Mouse (Mus musculus) MEL (cell line): ENCODE measurements around the gene Slc22a23. TPM values are rescaled to one million over a fixed set of nuclear protein-coding genes. Genes with fewer than 3 reads are reported as not detected.

Source experiments
- DNase-seq: peaks from one replicate; pipeline ENCODE4 v3.0.0; 2011; ENCODE audit warnings: low read depth, low spot score
- H3K27ac ChIP-seq: 2 replicates; pipeline ENCODE4 v1.5.1; 2012; ENCODE audit warnings: low read depth, mild to moderate bottlenecking, control low read depth, low read length, moderate library complexity; ENCODE audit not compliant: control insufficient read depth
- H3K27me3 ChIP-seq, 2 experiments: fragments of 150-350 bp in 1 of 2; sonication (generic) in 1 of 2; 2 replicates each; pipeline ENCODE4 v1.6.1; 2012; ENCODE audit warnings: low read length in 2 of 2, mild to moderate bottlenecking in 2 of 2, improper control_type of control experiment in 1 of 2, moderate library complexity in 1 of 2; ENCODE audit not compliant: insufficient read depth in 2 of 2, control insufficient read depth in 1 of 2
- H3K36me3 ChIP-seq, 2 experiments: 2 replicates each; pipeline ENCODE4 v1.6.1; 2012 to 2014; ENCODE audit warnings: low read length in 2 of 2, improper control_type of control experiment in 1 of 2, inconsistent platforms in 1 of 2, mild to moderate bottlenecking in 1 of 2; ENCODE audit not compliant: insufficient read depth in 2 of 2, control insufficient read depth in 1 of 2
- H3K4me1 ChIP-seq, 2 experiments: fragments of 150-350 bp in 1 of 2; sonication (generic) in 1 of 2; 2 replicates each; pipeline ENCODE4 v1.6.1; 2012; ENCODE audit warnings: low read length in 2 of 2, improper control_type of control experiment in 1 of 2, mild to moderate bottlenecking in 1 of 2; ENCODE audit not compliant: insufficient read depth in 2 of 2, control insufficient read depth in 1 of 2
- H3K4me3 ChIP-seq, 2 experiments: fragments of 150-350 bp in 1 of 2; sonication (generic) in 1 of 2; 2 replicates each; pipeline ENCODE4 v1.5.1; 2012; ENCODE audit warnings: low read depth in 2 of 2, low read length in 2 of 2, mild to moderate bottlenecking in 2 of 2, moderate library complexity in 2 of 2, control low read depth in 1 of 2, improper control_type of control experiment in 1 of 2; ENCODE audit not compliant: control insufficient read depth in 1 of 2, insufficient read depth in 1 of 2
- H3K79me2 ChIP-seq: 2 replicates; pipeline ENCODE4 v1.6.1; 2012; ENCODE audit warnings: mild to moderate bottlenecking, low read length, moderate library complexity; ENCODE audit not compliant: control insufficient read depth, poor library complexity, insufficient read depth
- H3K9ac ChIP-seq: 2 replicates; pipeline ENCODE4 v1.6.1; 2012; ENCODE audit warnings: low read depth, mild to moderate bottlenecking, control low read depth, low read length, moderate library complexity; ENCODE audit not compliant: control insufficient read depth, poor library complexity, severe bottlenecking
- H3K9me3 ChIP-seq: fragments of 150-350 bp; sonication (generic); replicated peaks from 2 replicates; pipeline ENCODE4 v1.6.1; 2012; ENCODE audit warnings: mild to moderate bottlenecking, low read length, improper control_type of control experiment, moderate library complexity; ENCODE audit not compliant: insufficient read depth
- CHD1 ChIP-seq: IDR thresholded peaks from 2 replicates; pipeline ENCODE4 v1.6.1; 2012; ENCODE audit warnings: low read depth, mild to moderate bottlenecking, inconsistent platforms, low read length, improper control_type of control experiment
- CHD2 ChIP-seq: IDR thresholded peaks from 2 replicates; pipeline ENCODE4 v1.6.1; 2011; ENCODE audit warnings: low read length, improper control_type of control experiment
- MAX ChIP-seq: IDR thresholded peaks from 2 replicates; pipeline ENCODE4 v1.6.1; 2011; ENCODE audit warnings: low read length, improper control_type of control experiment
- MXI1 ChIP-seq: IDR thresholded peaks from 2 replicates; pipeline ENCODE4 v1.6.1; 2011; ENCODE audit warnings: mild to moderate bottlenecking, low read depth, low read length, improper control_type of control experiment
- NELFE ChIP-seq: IDR thresholded peaks from 2 replicates; pipeline ENCODE4 v1.6.1; 2011; ENCODE audit warnings: low read depth, low read length, improper control_type of control experiment
- NRF1 ChIP-seq: IDR thresholded peaks from 2 replicates; pipeline ENCODE4 v1.6.1; 2014; ENCODE audit warnings: low read depth, mild to moderate bottlenecking, inconsistent platforms, low read length, improper control_type of control experiment, moderate library complexity; ENCODE audit not compliant: poor library complexity, insufficient read depth, severe bottlenecking
- POLR2A ChIP-seq, 2 experiments: IDR thresholded peaks; 2 replicates each; pipeline ENCODE4 v1.6.1; 2011 to 2012; ENCODE audit warnings: low read length in 2 of 2, mild to moderate bottlenecking in 2 of 2, control low read depth in 1 of 2, improper control_type of control experiment in 1 of 2, low read depth in 1 of 2, moderate library complexity in 1 of 2; ENCODE audit not compliant: control insufficient read depth in 1 of 2, insufficient read depth in 1 of 2, poor library complexity in 1 of 2
- POLR2AphosphoS2 ChIP-seq: IDR thresholded peaks from 2 replicates; pipeline ENCODE4 v1.6.1; 2011; ENCODE audit warnings: low read length, improper control_type of control experiment
- SIN3A ChIP-seq: IDR thresholded peaks from 2 replicates; pipeline ENCODE4 v1.6.1; 2012; ENCODE audit warnings: low read length, improper control_type of control experiment, inconsistent platforms
- TBP ChIP-seq: IDR thresholded peaks from 2 replicates; pipeline ENCODE4 v1.8.0; 2011; ENCODE audit warnings: low read depth, low read length, improper control_type of control experiment
- TCF12 ChIP-seq: IDR thresholded peaks from 2 replicates; pipeline ENCODE4 v1.6.1; 2014; ENCODE audit warnings: low read depth, mild to moderate bottlenecking, inconsistent platforms, low read length, improper control_type of control experiment, moderate library complexity
- UBTF ChIP-seq: IDR thresholded peaks from 2 replicates; pipeline ENCODE4 v1.6.1; 2012; ENCODE audit warnings: low read depth, mild to moderate bottlenecking, inconsistent platforms, low read length, improper control_type of control experiment, moderate library complexity, borderline replicate concordance; ENCODE audit not compliant: insufficient read depth
- polyA plus RNA-seq, 2 experiments: library from polyadenylated mRNA; stranded (reverse) in 1 of 2; unstranded in 1 of 2; fragments of >175 nt in 1 of 2; fragments of >200 nt in 1 of 2; gene quantifications; 2 replicates each; pipeline versions ENCODE4 v1.2.1 to v1.2.4; 2012; ENCODE audit warnings: low replicate concordance in 2 of 2, low read depth in 1 of 2; ENCODE audit not compliant: insufficient read length in 2 of 2, insufficient read depth in 1 of 2, missing spikeins in 1 of 2
- total RNA-seq: library from RNA; depleted of rRNA; stranded (reverse); fragments of 300-350 nt; gene quantifications from 2 replicates; pipeline ENCODE4 v1.2.3, GENCODE M21; 2012

Gene Slc22a23
- total and polyA plus RNA-seq, 3 experiments, result 22.2 to 24.3 TPM; not detected in 1

DNA sequence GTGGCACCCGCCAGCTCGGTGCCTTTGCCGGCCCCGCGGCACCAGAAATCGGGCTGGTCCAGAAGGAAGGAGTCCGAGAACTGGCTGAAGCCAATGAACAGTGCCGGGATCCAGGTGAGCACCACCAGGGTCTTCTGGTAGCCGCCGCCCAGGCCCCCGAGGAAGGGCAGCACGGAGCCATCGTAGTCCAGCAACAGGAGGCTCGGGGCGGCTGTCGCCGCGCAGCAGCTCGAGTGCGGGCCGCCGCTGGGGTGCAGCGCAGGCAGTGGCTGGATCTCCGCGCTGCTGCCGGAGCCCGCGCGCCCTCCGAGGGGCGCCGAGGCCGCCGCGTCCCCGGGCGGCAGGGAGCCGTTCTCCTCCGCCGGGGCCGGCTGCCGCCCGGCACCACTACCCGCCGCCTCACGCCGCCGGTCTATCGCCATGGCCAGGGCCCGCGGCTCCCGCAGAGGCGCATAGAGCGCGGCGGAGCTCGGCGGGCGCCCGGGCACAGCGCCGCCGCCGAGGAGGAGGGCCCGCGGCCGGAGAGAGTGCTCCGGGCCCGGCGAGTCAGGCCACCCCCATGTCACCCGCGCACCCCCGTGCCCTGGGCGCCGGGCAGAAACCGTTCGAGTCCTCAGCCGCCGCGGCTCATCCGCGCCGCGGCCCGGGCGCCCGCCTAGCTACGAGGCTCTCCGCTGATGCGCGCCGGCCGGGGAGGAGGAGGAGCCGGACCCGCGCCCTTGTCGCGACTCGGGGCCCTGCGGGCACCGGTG, 430 bp downstream of the Slc22a23 start:
- Histone ChIP-seq H3K9ac (peak overlapping the region; percentile 91), H3K36me3 (peaks cover 11 to 28% of the 10 kb centered on the region in 2 experiments), H3K4me3 (peak overlapping the region; percentile 82 to 97), H3K4me1 (peaks cover 22 to 23% of the 10 kb centered on the region in 2 experiments), H3K27ac (peak overlapping the region; percentile 26), H3K27me3 (no peaks in the 10 kb centered on the region), H3K79me2 (peaks cover 52% of the 10 kb centered on the region), H3K9me3 (no peaks in the 10 kb centered on the region)
- no peak for DNase-seq
- TF ChIP-seq NRF1 (no peak), UBTF (0 out of 2 replicates have a peak, but pooled peaks have one; percentile 83), MXI1 (peak; percentile 2; the same call in 1 of the 2 replicates)

- Histone ChIP-seq H3K36me3 (peaks cover 17 to 26% of the 10 kb centered on the region in 2 experiments), H3K9me3 (no peaks in the 10 kb centered on the region), H3K9ac (peak overlapping the region; percentile 91), H3K4me1 (peaks cover 22 to 23% of the 10 kb centered on the region in 2 experiments), H3K79me2 (peaks cover 56% of the 10 kb centered on the region), H3K27me3 (no peaks in the 10 kb centered on the region), H3K4me3 (peak overlapping the region; percentile 82 to 97), H3K27ac (peak overlapping the region; percentile 26)
- TF ChIP-seq MXI1 (peak; percentile 20; the same call in 1 of the 2 replicates), TCF12 (no peak), POLR2AphosphoS2 (no peak), CHD2 (no peak), POLR2A (IDR thresholded peaks at IDR 0.05; ENCODE audit: control insufficient read depth in 1 of 2, insufficient read depth in 1 of 2, low read depth in 1 of 2, low read length in 2 of 2, poor library complexity in 1 of 2) (peak in 1 of 2 experiments; percentile 38; a peak in 1 of 4 replicates), TBP (no peak), SIN3A (peak; percentile 55), NELFE (0 out of 2 replicates have a peak, but pooled peaks have one; percentile 23), MAX (0 out of 2 replicates have a peak, but pooled peaks have one; percentile 13), CHD1 (0 out of 2 replicates have a peak, but pooled peaks have one; percentile 70)
- DNase-seq, result peak; percentile 70
These were observed 1.1 kb downstream of the Slc22a23 start for GRCm38 (mm10) chr13:34343719-34344375.
